17 mouse cellular contexts compared by ENCODE assay signal in genomic region chr19:55491126-55492076, GRCm38 (mm10).
DNase-seq lines count a peak whose midpoint lies in the region; ATAC-seq and TF ChIP-seq lines count a peak whose summit lies in the region.
"Had no signal": no experiment of that assay in that cellular context is flagged by ENCODE, and none has a peak within 500 bp of the region (broad histone marks: within the 10 kb centered on the region; RNA-seq: fewer than 3 reads in every experiment).

No protein-coding gene starts in this region.

- no peaks in the 10 kb centered on the region for H3K9me3 ChIP-seq in kidney, embryonic 16.5 days (ENCODE audit: low read length)
- H3K9me3 ChIP-seq in ES-Bruce4 (replicated peaks; ENCODE audit: control insufficient read depth, insufficient read depth, low read length, poor library complexity, severe bottlenecking) = no peaks in the 10 kb centered on the region
- H3K9me3 ChIP-seq: G1E; lung, embryonic 15.5 days; midbrain, embryonic 12.5 days; neural tube, embryonic 13.5 days had no signal

- 0 out of 2 replicates have a peak, but pooled peaks have one; percentile 54 for TF ChIP-seq EP300 in ES-Bruce4 (IDR thresholded peaks at IDR 0.05; ENCODE audit: insufficient read depth, low read depth, low read length)

- no peaks in the 10 kb centered on the region for H3K27me3 ChIP-seq in kidney, embryonic 16.5 days (ENCODE audit: insufficient read depth, low read length)
- no peaks in the 10 kb centered on the region for H3K27me3 ChIP-seq in ES-Bruce4 (ENCODE audit: control insufficient read depth, insufficient read depth, low read length, poor library complexity, severe bottlenecking)
- H3K27me3 ChIP-seq: lung, embryonic 15.5 days had no signal

- H3K36me3 ChIP-seq in kidney, embryonic 16.5 days (ENCODE audit: insufficient read depth, low read length) = no peaks in the 10 kb centered on the region
- no peaks in the 10 kb centered on the region for H3K36me3 ChIP-seq in ES-Bruce4 (ENCODE audit: control insufficient read depth, insufficient read depth, low read length, poor library complexity, severe bottlenecking)
- H3K36me3 ChIP-seq: lung, embryonic 15.5 days; midbrain, embryonic 12.5 days; neural tube, embryonic 13.5 days had no signal

- no peak for DNase-seq in kidney, adult 11 months
- peak; percentile 11 for DNase-seq in 416B (ENCODE audit: low read depth)
- DNase-seq in embryo, embryonic 11 days = peak; percentile 47
- no peak for DNase-seq in ovary, adult 18-20 months (ENCODE audit: low spot score)
- DNase-seq in adrenal gland, postnatal 25 days = no peak
- no peak for DNase-seq in spleen, adult 12 weeks (ENCODE audit: low spot score)
- DNase-seq: cerebellum, postnatal 36 days; heart, adult 2 months; heart, postnatal 10 days; right cerebral cortex, adult 18-20 months; thymus, adult 18-20 months had no signal

- H3K4me3 ChIP-seq in kidney, embryonic 16.5 days (ENCODE audit: low read length) = no peak overlapping the region
- H3K4me3 ChIP-seq in ES-Bruce4 (ENCODE audit: low read depth, low read length) = peak overlapping the region; percentile 17; the same call in 1 of the 2 replicates
- H3K4me3 ChIP-seq: heart, adult 2 months; lung, embryonic 15.5 days; midbrain, embryonic 12.5 days; neural tube, embryonic 13.5 days had no signal

- 16% methylated on average over 15 of the region's 15 CpGs for WGBS in kidney, embryonic 16.5 days

- H3K27ac ChIP-seq in kidney, embryonic 16.5 days (ENCODE audit: low read length) = peak overlapping the region; percentile 56; the same call in 1 of the 2 replicates
- peak overlapping the region; percentile 62 for H3K27ac ChIP-seq in ES-Bruce4 (ENCODE audit: insufficient read depth, low read length)
- H3K27ac ChIP-seq: heart, adult 2 months; lung, embryonic 15.5 days; midbrain, embryonic 12.5 days; neural tube, embryonic 13.5 days had no signal

- no peak overlapping the region for H3K4me2 ChIP-seq in kidney, embryonic 16.5 days (replicated peaks; ENCODE audit: low read depth, low read length)
- H3K4me2 ChIP-seq: lung, embryonic 15.5 days; midbrain, embryonic 12.5 days; neural tube, embryonic 13.5 days had no signal

- H3K4me1 ChIP-seq in kidney, embryonic 16.5 days (ENCODE audit: insufficient read depth, low read length) = peaks cover 26% of the 10 kb centered on the region
- H3K4me1 ChIP-seq in ES-Bruce4 (ENCODE audit: control insufficient read depth, insufficient read depth, low read length) = peaks cover 7% of the 10 kb centered on the region

- no peak for TF ChIP-seq POLR2A in ES-Bruce4 (IDR thresholded peaks at IDR 0.05; ENCODE audit: insufficient read depth, low read length)

- TF ChIP-seq CTCF in ES-Bruce4 (IDR thresholded peaks at IDR 0.05; ENCODE audit: low read depth, low read length) = no peak

- H3K9ac ChIP-seq in kidney, embryonic 16.5 days (replicated peaks; ENCODE audit: low read length) = no peak overlapping the region
- no peak overlapping the region for H3K9ac ChIP-seq in ES-Bruce4 (ENCODE audit: low read depth, poor library complexity, severe bottlenecking)
- H3K9ac ChIP-seq: lung, embryonic 15.5 days; midbrain, embryonic 12.5 days; neural tube, embryonic 13.5 days had no signal

- ATAC-seq in kidney, embryonic 16.5 days (ENCODE audit: low FRiP score, low TSS enrichment) = peak; percentile 74; the same call in 1 of the 2 replicates

Comparison
In these comparisons a context has a peak if more than half of its experiments do, and no peak if none do; other contexts are left out.
1. DNase-seq: peak in 416B (single experiment) and embryo, embryonic 11 days (single experiment); none in kidney, adult 11 months (single experiment), ovary, adult 18-20 months (single experiment), adrenal gland, postnatal 25 days (single experiment) and spleen, adult 12 weeks (single experiment).